Mouse (Mus musculus): ENCODE results near the gene Nudt7.
A peak's percentile ranks its signal among the peaks of the same experiment; 100 is the strongest.

Nudt7 gene

GRCm38 (mm10) chr8:114143645-114144290, 10.4 kb downstream of the Nudt7 start:
- DNase-seq: no peak

GRCm38 (mm10) chr8:114153311-114154045, 20.1 kb downstream of the Nudt7 start:
- no peak for DNase-seq

- DNase-seq: no peak
Measured at GRCm38 (mm10) chr8:114158586-114158985, 25.2 kb downstream of the Nudt7 start.

- DNase-seq: no peak
Measured at GRCm38 (mm10) chr8:114159666-114160065, 26.3 kb downstream of the Nudt7 start.

- DNase-seq: no peak
Measured at GRCm38 (mm10) chr8:114163871-114164270, 30.5 kb downstream of the Nudt7 start.

- DNase-seq: no peak
Measured at GRCm38 (mm10) chr8:114164444-114165096, 31.2 kb downstream of the Nudt7 start.

- no peak for DNase-seq
Measured at GRCm38 (mm10) chr8:114165741-114166140, 32.4 kb downstream of the Nudt7 start.

- peak; percentile 9 for DNase-seq
Measured at GRCm38 (mm10) chr8:114176721-114177120, 43.4 kb downstream of the Nudt7 start.

- DNase-seq: no peak
Measured at GRCm38 (mm10) chr8:114193334-114193733, 60.0 kb downstream of the Nudt7 start.

GRCm38 (mm10) chr8:114198990-114199389, 65.6 kb downstream of the Nudt7 start:
- DNase-seq: no peak
